15 mouse cellular contexts compared by ENCODE assay signal in the genomic region with DNA sequence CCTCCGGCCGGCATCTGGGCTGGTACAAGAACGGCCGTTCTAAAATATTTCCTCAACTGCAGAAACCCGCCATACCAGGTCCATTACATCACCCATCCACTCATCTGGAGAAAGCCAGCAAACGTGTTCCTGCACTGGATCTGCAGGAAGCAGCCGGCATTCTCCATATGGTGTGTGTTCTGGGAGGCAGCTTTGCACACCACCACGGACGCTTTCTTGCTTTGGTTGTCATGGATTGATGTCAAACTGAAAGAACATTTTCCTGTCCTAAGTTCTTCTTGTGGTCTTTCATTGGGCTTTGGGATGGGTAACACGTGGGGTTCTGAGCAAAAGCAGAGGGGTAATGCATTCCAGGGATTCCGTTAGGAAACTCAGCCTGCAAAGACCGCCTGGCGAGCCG. TPM values are rescaled to one million over a fixed set of nuclear protein-coding genes. Genes with fewer than 3 reads are reported as not detected.
A peak's percentile ranks its signal among the peaks of the same experiment; 100 is the strongest.
DNase-seq lines count a peak whose midpoint lies in the region; ATAC-seq and TF ChIP-seq lines count a peak whose summit lies in the region.
"Had no signal": no experiment of that assay in that cellular context is flagged by ENCODE, and none has a peak within 500 bp of the region (broad histone marks: within the 10 kb centered on the region; RNA-seq: fewer than 3 reads in every experiment).

No protein-coding gene starts in this region.

- no peaks in the 10 kb centered on the region for H3K36me3 ChIP-seq in embryonic facial prominence, embryonic 13.5 days
- H3K36me3 ChIP-seq in embryonic facial prominence, embryonic 10.5 days (replicated peaks), result no peaks in the 10 kb centered on the region
- no peaks in the 10 kb centered on the region for H3K36me3 ChIP-seq in intestine, embryonic 14.5 days (ENCODE audit: control insufficient read depth, insufficient read depth, low read length)
- H3K36me3 ChIP-seq in intestine, postnatal 0 days (ENCODE audit: control insufficient read depth, insufficient read depth), result no peaks in the 10 kb centered on the region
- no peaks in the 10 kb centered on the region for H3K36me3 ChIP-seq in E14TG2a.4 (ENCODE audit: insufficient read depth, low read length)
- H3K36me3 ChIP-seq in kidney, embryonic 15.5 days, result no peaks in the 10 kb centered on the region
- H3K36me3 ChIP-seq: limb, embryonic 12.5 days; midbrain, embryonic 12.5 days had no signal

- no peak for DNase-seq in embryonic facial prominence, embryonic 10.5 days (ENCODE audit: low spot score)
- DNase-seq in intestine, embryonic 14.5 days (ENCODE audit: low spot score), result no peak
- peak; percentile 48 for DNase-seq in layer of hippocampus, adult 9-10 months (ENCODE audit: low spot score)
- no peak for DNase-seq in urinary bladder, postnatal 10 days (ENCODE audit: low spot score)
- DNase-seq: adrenal gland, postnatal 10 days; cerebellum, postnatal 14 days; lung, adult 18-20 months had no signal

- ATAC-seq in embryonic facial prominence, embryonic 13.5 days (ENCODE audit: insufficient number of reproducible peaks, insufficient read depth, low FRiP score, low TSS enrichment, low read depth), result no peak
- peak; percentile 29; the same call in 1 of the 2 replicates for ATAC-seq in intestine, embryonic 14.5 days (replicated peaks; ENCODE audit: low FRiP score, low TSS enrichment, low read depth)
- no peak for ATAC-seq in intestine, postnatal 0 days
- no peak for ATAC-seq in kidney, embryonic 15.5 days (replicated peaks; ENCODE audit: low FRiP score)
- ATAC-seq: forebrain, embryonic 14.5 days; hindbrain, embryonic 16.5 days had no signal

- H3K4me3 ChIP-seq in embryonic facial prominence, embryonic 13.5 days, result no peak overlapping the region
- H3K4me3 ChIP-seq in embryonic facial prominence, embryonic 10.5 days, result no peak overlapping the region
- H3K4me3 ChIP-seq in intestine, embryonic 14.5 days (ENCODE audit: low read depth, low read length), result no peak overlapping the region
- H3K4me3 ChIP-seq in intestine, postnatal 0 days (ENCODE audit: low read depth, low read length), result no peak overlapping the region
- peak overlapping the region; percentile 23; the same call in 1 of the 2 replicates for H3K4me3 ChIP-seq in E14TG2a.4 (replicated peaks; ENCODE audit: low read length)
- no peak overlapping the region for H3K4me3 ChIP-seq in kidney, embryonic 15.5 days (replicated peaks)
- H3K4me3 ChIP-seq: limb, embryonic 12.5 days; midbrain, embryonic 12.5 days had no signal

- no peak for TF ChIP-seq CTCF in intestine, postnatal 0 days (IDR thresholded peaks at IDR 0.05; ENCODE audit: low read depth)
- TF ChIP-seq CTCF in E14TG2a.4 (conservative IDR thresholded peaks at IDR 0.05; ENCODE audit: low read length), result no peak

- H3K9me3 ChIP-seq in embryonic facial prominence, embryonic 13.5 days, result no peaks in the 10 kb centered on the region
- H3K9me3 ChIP-seq in embryonic facial prominence, embryonic 10.5 days, result no peaks in the 10 kb centered on the region
- H3K9me3 ChIP-seq in intestine, embryonic 14.5 days (ENCODE audit: control insufficient read depth, low read length), result no peaks in the 10 kb centered on the region
- H3K9me3 ChIP-seq in intestine, postnatal 0 days (ENCODE audit: control insufficient read depth), result no peaks in the 10 kb centered on the region
- no peaks in the 10 kb centered on the region for H3K9me3 ChIP-seq in E14TG2a.4 (ENCODE audit: low read length)
- H3K9me3 ChIP-seq in kidney, embryonic 15.5 days (replicated peaks), result no peaks in the 10 kb centered on the region
- H3K9me3 ChIP-seq: limb, embryonic 12.5 days; midbrain, embryonic 12.5 days had no signal

- WGBS in embryonic facial prominence, embryonic 13.5 days, result 36% methylated on average over 14 of the region's 14 CpGs
- 77% methylated on average over 14 of the region's 14 CpGs for WGBS in embryonic facial prominence, embryonic 10.5 days
- 30% methylated on average over 14 of the region's 14 CpGs for WGBS in intestine, embryonic 14.5 days
- WGBS in intestine, postnatal 0 days, result 53% methylated on average over 14 of the region's 14 CpGs
- WGBS in kidney, embryonic 15.5 days, result 71% methylated on average over 14 of the region's 14 CpGs

- H3K4me1 ChIP-seq in embryonic facial prominence, embryonic 13.5 days, result peaks cover 51% of the 10 kb centered on the region
- H3K4me1 ChIP-seq in embryonic facial prominence, embryonic 10.5 days, result peaks cover 21% of the 10 kb centered on the region
- peaks cover 27% of the 10 kb centered on the region for H3K4me1 ChIP-seq in intestine, embryonic 14.5 days (replicated peaks; ENCODE audit: control insufficient read depth, insufficient read depth, low read length)
- H3K4me1 ChIP-seq in intestine, postnatal 0 days (replicated peaks; ENCODE audit: control insufficient read depth, insufficient read depth, low read length), result 0 out of 2 replicates have a peak, but pooled peaks cover 4% of the 10 kb centered on the region
- peaks cover 5% of the 10 kb centered on the region; the same call in 1 of the 2 replicates for H3K4me1 ChIP-seq in E14TG2a.4 (replicated peaks; ENCODE audit: low read depth, low read length)
- peaks cover 14% of the 10 kb centered on the region for H3K4me1 ChIP-seq in kidney, embryonic 15.5 days

- H3K9ac ChIP-seq in embryonic facial prominence, embryonic 13.5 days, result no peak overlapping the region
- no peak overlapping the region for H3K9ac ChIP-seq in intestine, embryonic 14.5 days (ENCODE audit: low read length)
- no peak overlapping the region for H3K9ac ChIP-seq in intestine, postnatal 0 days (ENCODE audit: low read depth, low read length)
- no peak overlapping the region for H3K9ac ChIP-seq in kidney, embryonic 15.5 days
- H3K9ac ChIP-seq: limb, embryonic 12.5 days; midbrain, embryonic 12.5 days had no signal

- no peak overlapping the region for H3K4me2 ChIP-seq in embryonic facial prominence, embryonic 13.5 days
- H3K4me2 ChIP-seq in intestine, embryonic 14.5 days (ENCODE audit: low read length), result no peak overlapping the region
- H3K4me2 ChIP-seq in intestine, postnatal 0 days (replicated peaks; ENCODE audit: low read depth), result no peak overlapping the region
- H3K4me2 ChIP-seq in kidney, embryonic 15.5 days, result no peak overlapping the region
- H3K4me2 ChIP-seq: limb, embryonic 12.5 days; midbrain, embryonic 12.5 days had no signal

- peak overlapping the region; percentile 58; the same call in 1 of the 2 replicates for H3K27ac ChIP-seq in embryonic facial prominence, embryonic 13.5 days
- no peak overlapping the region for H3K27ac ChIP-seq in embryonic facial prominence, embryonic 10.5 days (replicated peaks)
- H3K27ac ChIP-seq in intestine, embryonic 14.5 days (ENCODE audit: low read depth), result peak overlapping the region; percentile 12; the same call in 1 of the 2 replicates
- H3K27ac ChIP-seq in intestine, postnatal 0 days (ENCODE audit: low read depth, low read length), result no peak overlapping the region
- H3K27ac ChIP-seq in kidney, embryonic 15.5 days, result no peak overlapping the region
- H3K27ac ChIP-seq: limb, embryonic 12.5 days; midbrain, embryonic 12.5 days had no signal

- no peaks in the 10 kb centered on the region for H3K27me3 ChIP-seq in embryonic facial prominence, embryonic 13.5 days
- H3K27me3 ChIP-seq in embryonic facial prominence, embryonic 10.5 days (replicated peaks; ENCODE audit: low read depth, poor library complexity, severe bottlenecking), result peaks cover 6% of the 10 kb centered on the region; the same call in 1 of the 2 replicates
- no peaks in the 10 kb centered on the region for H3K27me3 ChIP-seq in intestine, embryonic 14.5 days (replicated peaks; ENCODE audit: control insufficient read depth, insufficient read depth, low read length)
- no peaks in the 10 kb centered on the region for H3K27me3 ChIP-seq in intestine, postnatal 0 days (replicated peaks; ENCODE audit: control insufficient read depth, insufficient read depth, low read length)
- peaks cover 7% of the 10 kb centered on the region; the same call in 1 of the 2 replicates for H3K27me3 ChIP-seq in E14TG2a.4 (ENCODE audit: insufficient read depth, low read length)
- H3K27me3 ChIP-seq in kidney, embryonic 15.5 days, result peaks cover 5% of the 10 kb centered on the region; the same call in 1 of the 2 replicates

RNA-seq across cellular contexts. Expression of gene Pyroxd2, which starts 10.7 kb away (rescaled TPM):
- 1.8 and 2.0 TPM in 2 replicates for polyA plus RNA-seq in embryonic facial prominence, embryonic 13.5 days (2015; fragmentation: Nextera tagmentation; extraction: Ambion mirVana)
- polyA plus RNA-seq in embryonic facial prominence, embryonic 10.5 days (2016; fragmentation: Nextera tagmentation; extraction: Ambion mirVana), result 1.00 and 1.0 TPM in 2 replicates
- 3.5 and 3.6 TPM in 2 replicates for polyA plus RNA-seq in intestine, embryonic 14.5 days (2014; fragmentation: Nextera tagmentation; extraction: Ambion mirVana)
- 13.8 and 16.1 TPM in 2 replicates for polyA plus RNA-seq in intestine, postnatal 0 days (2015; fragmentation: Nextera tagmentation; extraction: Ambion mirVana)
- 5.5 and 6.4 TPM in 2 replicates for polyA plus RNA-seq in kidney, embryonic 15.5 days (2015; fragmentation: Nextera tagmentation; extraction: Ambion mirVana)

RNA-seq across cellular contexts. Expression of gene Hps1, which starts 37.9 kb away (rescaled TPM):
- polyA plus RNA-seq in embryonic facial prominence, embryonic 13.5 days (2015; fragmentation: Nextera tagmentation; extraction: Ambion mirVana), result 16.6 and 17.3 TPM in 2 replicates
- polyA plus RNA-seq in embryonic facial prominence, embryonic 10.5 days (2016; fragmentation: Nextera tagmentation; extraction: Ambion mirVana), result 20.0 and 21.2 TPM in 2 replicates
- polyA plus RNA-seq in intestine, embryonic 14.5 days (2014; fragmentation: Nextera tagmentation; extraction: Ambion mirVana), result 12.5 and 14.0 TPM in 2 replicates
- 14.9 and 15.6 TPM in 2 replicates for polyA plus RNA-seq in intestine, postnatal 0 days (2015; fragmentation: Nextera tagmentation; extraction: Ambion mirVana)
- polyA plus RNA-seq in kidney, embryonic 15.5 days (2015; fragmentation: Nextera tagmentation; extraction: Ambion mirVana), result 14.7 and 14.8 TPM in 2 replicates

Comparison
In these comparisons a context has a peak if more than half of its experiments do, and no peak if none do; other contexts are left out.
1. H3K27ac ChIP-seq: peak in embryonic facial prominence, embryonic 13.5 days (single experiment) and intestine, embryonic 14.5 days (single experiment); none in embryonic facial prominence, embryonic 10.5 days (single experiment), intestine, postnatal 0 days (single experiment) and kidney, embryonic 15.5 days (single experiment).